Mouse (Mus musculus): ENCODE measurements around the gene Duox2.

The Duox2 gene

DNA sequence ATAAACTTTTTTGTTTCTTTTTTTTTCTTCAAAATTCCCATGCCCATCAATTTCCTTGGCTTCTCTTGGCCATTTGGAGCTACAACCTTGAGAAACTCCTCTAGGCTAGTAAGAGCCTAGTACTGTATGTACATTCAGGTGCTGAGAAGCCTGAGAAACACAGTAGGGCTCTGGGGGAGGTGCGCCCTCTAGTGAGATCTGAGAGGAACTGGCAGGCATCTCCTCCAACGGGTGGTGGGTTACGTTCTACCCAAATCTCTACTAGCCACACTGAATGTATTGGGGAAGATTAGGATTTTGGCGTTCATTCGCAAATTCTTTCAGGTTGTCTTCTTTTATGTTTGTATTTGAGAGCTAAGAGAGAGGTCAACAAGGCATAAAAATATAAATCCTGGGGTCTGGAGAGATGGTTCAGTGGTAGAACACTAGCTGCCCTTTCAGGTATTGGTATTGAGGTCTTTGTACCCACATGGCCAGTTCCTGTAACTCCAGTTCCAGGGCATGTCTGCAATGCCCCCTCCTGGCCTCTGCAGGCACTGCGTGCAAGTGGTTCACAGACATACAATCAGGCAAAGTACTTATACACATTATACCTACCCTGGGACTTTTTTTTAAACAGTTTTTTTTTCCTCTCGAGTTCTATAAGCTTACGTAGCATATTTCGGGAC, 4.5 kb upstream of the Duox2 start:
- in situ Hi-C loops (cut with MboI, MseI) = loop anchor here (10.0 kb wide), 1 partner anchor 228 kb away; no protein-coding TSS in a partner anchor

DNA sequence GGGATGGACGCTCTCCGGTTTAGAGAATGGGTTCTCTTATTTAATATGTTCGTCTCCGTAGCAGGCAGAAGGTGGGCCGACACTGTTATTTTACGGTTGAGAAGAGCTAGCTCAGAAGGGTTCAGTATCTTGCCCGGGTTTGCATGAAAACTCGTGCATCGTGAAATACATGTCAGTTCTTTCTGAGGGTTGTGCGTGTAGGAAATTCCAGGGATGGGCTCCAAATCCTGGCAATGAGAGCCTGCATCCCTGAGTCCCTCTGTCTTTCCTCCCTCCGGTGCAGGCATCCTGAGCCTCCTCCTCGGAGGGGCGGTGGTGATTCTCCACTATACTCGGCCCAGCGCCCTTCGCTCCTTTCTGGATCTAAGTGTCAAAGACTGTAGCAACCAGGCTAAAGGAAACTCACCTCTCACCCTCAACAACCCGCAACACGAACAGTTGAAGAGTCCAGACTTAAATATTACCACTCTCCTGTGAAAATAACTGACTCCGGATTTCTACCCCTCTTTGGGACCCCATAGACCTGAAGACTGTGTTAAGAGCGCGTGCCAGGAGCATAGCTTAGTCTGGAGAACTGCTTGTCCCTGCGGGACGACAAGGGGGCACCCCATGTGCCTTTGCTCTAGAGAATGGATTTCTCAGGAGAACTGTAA, 3.8 kb upstream of the Duox2 start:
- in situ Hi-C loops (cut with MboI, MseI) = loop anchor here (10.0 kb wide), 1 partner anchor 227 kb away; no protein-coding TSS in a partner anchor

DNA sequence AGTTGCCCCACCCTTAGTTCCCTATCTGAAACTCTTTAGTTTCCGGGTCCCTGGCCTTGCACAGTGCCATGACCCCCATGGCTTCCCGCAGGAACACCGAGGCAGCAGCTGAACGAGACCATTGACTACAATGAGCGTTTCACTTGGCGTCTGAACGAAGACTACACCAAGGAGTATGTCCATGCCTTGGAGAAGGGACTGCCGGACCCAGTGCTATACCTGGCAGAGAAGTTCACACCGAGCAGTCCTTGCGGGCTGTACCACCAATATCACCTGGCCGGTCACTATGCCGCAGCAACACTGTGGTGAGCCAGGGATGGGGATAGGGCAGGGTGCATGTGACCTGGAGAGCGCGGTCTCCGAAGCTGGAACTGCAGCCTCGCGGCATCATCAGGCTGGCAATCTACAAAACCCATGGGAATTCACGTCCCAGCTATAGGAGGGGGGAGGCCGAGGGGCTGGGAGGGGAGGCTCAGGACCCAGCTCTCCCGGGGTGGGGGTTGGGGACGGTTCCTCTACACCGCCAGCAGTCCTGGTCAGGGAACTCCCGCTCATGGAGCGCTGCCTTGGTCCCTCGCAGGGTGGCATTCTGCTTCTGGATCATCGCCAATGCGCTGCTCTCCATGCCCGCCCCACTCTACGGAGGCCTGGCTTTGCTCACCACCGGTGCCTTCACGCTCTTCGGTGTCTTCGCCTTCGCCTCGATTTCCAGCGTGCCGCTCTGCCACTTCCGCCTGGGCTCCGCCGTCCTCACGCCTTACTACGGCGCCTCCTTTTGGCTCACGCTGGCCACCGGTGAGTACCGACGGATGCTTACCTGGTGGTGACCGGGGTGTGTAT, 3.1 kb upstream of the Duox2 start:
- in situ Hi-C loops (cut with MboI, MseI) = loop anchor here (10.0 kb wide), 1 partner anchor 226 kb away; no protein-coding TSS in a partner anchor

DNA sequence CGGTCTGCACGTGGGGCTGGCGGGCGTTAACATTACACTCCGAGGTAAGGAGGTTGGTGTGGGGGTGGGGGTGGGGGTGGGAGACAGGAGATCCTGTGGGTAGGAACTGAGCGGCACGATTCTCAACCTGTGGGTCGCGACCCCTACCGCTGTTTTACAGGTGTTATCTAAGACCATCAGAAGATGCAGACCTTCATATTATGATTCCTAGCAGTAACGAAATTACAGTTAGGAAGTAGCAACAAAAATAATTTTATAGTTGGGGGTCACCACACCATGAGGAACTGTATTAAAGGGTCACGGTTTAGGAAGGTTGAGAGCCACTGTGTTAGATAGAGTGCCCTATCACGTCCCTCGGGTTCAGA, 2.4 kb upstream of the Duox2 start:
- in situ Hi-C loops (cut with MboI, MseI) = loop anchor here (10.0 kb wide), 1 partner anchor 226 kb away; no protein-coding TSS in a partner anchor

DNA sequence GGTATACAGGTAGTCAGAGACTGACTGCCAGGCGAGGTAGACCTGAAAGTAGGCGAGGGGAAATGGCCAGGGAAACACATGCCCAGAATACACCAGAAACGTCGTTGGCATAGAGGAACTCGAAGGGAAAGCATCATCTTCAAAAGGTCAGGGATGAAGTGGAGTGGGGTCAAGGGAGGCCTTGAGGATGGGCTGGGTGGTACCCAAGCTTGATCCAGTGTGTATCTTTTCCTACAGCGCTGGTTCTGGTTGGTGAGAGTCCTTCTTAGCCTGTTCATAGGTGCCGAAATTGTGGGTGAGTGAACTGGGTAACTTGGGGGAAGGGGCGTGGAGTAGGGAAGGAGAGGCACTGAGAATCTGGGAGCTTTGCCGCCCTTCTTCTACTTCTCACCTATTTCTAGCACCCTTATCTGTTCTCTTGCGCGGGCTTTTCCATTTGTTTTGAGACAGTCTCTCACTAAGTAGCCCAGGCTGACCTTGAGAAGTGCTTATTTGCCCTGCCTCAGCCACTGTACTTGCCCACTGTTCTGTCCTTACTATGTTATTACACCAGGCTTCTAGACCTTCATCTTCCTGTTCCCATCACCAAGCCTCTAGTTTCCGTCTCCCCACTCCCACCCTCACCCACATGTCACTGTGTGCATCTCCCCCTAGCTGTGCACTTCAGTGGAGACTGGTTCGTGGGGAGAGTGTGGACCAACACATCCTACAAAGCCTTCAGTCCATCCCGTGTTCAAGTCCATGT, 1.8 kb upstream of the Duox2 start:
- in situ Hi-C loops (cut with MboI, MseI) = loop anchor here (10.0 kb wide), 1 partner anchor 225 kb away; no protein-coding TSS in a partner anchor

DNA sequence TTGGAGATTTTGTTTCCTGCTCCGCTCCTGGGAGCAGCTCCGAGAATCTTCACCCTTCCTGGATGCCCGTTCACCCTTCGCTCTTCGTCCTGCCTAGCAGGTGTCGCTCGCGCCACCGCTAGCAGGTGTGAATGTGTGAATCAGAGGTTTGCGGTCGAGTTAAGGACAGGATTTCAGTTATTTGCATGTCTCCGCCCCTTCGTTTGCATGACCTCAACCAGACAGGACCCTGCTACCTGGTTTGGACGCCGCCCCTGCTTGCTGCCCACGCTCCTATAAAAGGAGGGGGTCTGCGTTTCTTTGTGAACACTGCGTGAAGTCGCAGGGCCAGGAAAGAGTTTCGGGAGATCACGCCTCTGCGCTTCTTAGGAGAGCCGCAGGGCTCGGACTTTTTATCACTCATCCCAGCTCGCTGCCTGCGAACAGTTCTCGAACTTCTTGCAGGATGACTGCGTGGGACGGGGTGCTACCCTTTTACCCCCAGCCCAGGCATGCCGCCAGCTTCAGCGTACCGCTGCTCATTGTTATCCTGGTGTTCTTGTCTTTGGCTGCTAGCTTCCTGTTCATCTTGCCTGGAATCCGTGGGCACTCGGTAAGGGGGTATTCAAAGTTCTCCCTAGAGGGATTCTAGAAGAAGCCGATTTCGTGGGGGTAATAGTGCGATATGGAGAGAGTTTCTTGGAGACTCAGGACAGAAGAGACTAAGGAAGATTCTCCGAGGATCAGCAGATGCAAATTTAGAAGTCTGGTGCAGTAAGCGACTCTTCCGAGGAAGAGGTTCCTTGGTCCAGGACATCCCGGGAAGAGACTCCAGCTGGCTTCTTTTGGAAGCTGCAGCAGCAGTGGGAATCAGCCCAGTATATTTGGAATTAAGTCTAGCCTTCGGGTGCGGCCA, 594 bp upstream of the Duox2 start, which contains the start of gene Duoxa2:
Gene Duoxa2, plus strand, starts transcription at position 305 of the 895 bp plus-strand sequence.
- in situ Hi-C loops (cut with MboI, MseI) = no loop called here

DNA sequence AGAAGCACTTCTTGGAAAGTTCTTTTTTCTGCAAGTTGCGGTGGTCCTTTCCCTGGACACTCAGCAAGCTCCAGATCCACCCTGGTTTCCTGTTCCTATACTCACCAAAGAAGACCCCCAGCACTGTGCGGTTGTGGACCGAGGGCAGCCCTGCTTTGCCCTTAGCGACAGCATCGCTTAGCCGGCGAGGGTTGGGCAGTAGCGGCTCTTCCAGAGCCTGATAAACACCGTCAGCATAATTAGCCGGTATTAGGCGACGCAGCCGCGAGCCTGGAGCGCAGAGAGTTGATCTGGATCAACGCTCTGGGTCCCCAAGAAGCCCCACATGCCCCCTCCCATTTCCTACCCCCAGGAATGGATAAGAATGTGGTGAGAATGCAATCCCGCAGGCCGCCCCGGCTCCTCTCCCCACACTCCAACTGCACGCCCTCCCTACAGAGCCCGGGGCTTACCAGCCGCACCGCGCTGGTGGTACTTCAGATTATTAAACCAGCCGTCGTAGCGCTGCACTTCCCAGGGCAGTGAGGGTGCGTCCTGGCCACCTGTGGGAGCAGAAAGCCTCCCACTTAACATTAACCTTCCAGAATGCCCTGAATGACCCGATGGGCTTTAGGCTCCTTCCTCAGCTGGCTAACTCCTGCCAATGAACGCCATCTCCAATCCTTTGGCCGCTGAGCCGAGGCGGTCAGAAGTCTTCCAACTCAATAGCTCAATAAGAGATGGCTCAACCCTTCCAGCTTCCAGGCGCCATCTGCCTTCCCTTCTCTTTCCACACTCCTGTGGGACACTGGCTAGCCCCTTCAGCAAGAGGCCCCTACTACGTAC, 766 bp downstream of the Duox2 start:
- in situ Hi-C loops (cut with MboI, MseI) = no loop called here

DNA sequence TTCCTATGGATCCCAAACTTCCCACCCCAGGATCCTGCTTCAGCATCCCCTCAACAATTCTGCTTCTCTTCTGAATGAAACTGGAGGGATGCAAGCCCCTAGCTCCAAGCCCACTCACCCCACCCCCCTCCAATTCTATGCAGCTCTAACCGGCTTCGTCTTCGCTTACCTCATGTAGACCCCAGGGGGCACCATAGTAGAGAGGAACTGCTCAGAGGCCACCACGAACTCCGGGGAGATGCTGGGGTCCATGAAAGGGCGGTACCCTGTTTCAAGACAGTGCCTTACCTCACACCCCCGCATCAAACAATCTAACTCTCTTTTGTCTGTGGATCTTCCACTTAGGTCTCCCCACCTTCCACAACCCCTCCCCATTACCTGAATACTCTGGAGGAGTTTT, 3.3 kb downstream of the Duox2 start:
- in situ Hi-C loops (cut with MboI, MseI) = no loop called here

DNA sequence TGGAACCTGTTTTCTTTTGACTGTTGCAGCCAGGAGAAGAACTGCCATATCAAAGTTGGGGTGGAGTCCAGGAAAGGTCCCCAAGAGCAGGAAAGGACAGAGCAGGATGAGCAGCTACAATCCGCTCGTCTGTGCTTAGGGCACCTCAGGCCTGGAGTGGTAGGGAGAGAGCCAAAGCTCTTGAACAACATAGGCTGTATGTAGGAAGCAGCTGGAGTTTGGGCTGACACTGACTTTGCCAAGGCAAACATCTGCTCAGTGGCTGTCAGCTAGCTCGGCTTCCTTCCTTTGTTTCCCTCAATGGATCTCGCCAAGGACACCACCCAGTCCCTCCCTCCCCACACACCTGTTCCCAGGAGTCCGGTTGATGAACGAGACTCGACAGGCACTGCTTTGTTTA, 12.1 kb downstream of the Duox2 start:
- in situ Hi-C loops (cut with MboI, MseI) = no loop called here

DNA sequence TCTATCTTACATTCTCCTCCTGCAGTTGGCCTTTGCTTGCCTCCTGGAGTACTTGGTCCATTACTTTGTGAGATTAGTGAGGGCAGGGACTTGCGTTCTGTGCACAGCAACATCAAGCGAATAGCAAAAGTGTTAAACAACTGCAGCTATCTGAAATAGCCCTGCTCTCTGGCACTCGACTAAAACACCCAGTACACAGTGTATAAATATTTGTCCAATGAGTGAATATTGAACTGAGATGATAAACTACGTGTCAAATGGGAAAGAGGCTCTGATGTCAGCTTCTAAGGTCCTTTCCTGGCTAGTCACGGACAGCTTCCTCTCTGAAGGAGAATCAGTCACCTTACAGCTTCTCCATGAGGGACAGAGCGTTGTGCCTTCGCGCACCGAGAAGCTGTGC, 14.2 kb downstream of the Duox2 start:
- in situ Hi-C loops (cut with MboI, MseI) = no loop called here

DNA sequence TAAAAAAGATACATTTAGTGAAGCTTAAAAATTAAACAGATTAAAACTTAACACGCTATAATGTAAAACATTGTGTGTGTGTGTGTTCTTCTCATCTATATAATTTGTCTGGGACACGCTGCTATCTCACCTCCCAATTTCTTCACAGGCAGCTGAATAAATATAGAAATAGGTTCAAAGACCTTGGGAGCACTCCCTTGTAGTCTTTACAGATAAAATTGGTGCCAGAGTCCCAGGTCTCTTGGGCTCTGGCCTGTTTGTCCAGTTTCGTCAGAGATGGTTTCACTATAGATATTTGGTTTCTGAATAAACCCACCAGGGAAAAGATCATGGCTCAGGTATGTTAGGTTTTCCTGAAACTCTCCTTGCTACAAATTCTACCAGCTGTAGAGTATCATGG, 19.5 kb downstream of the Duox2 start:
- in situ Hi-C loops (cut with MboI, MseI) = no loop called here

DNA sequence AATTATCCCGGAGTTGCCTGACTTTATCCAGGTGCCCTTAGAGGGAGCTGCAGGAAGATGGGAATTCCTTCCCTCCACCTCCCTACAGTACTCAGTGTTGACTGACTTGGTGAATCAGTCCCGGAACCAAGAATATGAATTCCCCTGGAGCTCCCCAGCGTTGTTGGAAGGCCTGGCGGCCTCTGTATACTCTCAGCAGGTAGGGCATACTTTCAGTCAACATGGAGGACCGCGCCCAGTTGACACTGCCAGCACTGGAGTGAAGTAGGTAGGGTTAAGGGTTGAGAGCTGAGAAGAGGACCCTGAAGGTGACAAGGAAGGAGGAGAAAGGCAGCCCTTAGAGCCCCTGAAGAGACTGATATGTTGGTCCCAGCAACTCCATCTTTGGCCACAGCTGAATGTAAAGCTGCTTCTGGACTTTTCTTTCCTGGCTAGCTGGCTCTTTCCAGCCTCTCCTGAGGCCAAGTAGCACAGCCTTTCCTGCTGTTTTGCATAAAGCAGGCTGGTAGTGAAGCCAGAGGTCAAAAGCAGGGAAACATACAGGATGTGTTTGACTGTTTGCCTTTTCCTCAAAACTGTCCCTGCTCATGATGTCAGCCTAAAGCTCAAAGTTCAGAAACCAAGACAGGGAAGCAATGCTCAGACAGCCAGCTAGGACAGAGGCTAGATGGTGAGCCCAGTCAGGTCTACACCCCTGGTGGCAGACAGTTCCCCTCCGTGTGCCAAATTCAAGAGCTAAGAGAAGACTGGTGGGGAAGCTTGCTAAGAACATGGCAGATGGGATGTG, 31.6 kb downstream of the Duox2 start:
- in situ Hi-C loops (cut with MboI, MseI) = loop anchor here (10.0 kb wide), 1 partner anchor 738 kb away; no protein-coding TSS in a partner anchor

DNA sequence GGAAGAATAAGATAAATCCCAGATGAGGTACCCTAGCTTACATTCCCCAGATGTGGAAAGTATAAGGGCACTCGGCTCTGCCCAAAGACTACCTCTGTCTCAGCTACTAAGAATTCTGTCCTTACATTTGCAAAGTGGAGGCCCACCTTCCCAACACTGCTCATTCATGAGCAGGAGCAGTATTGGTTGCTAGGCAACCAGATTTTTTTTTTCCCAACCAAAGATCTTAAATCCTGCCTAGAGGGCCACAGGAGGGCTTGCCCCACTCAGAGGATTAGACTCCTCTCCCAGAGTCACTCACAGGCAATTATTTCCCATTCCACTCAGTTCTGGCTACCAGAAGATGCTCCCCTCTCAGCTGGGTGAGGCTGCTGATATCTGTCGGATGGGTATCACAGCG, 33.6 kb downstream of the Duox2 start:
- in situ Hi-C loops (cut with MboI, MseI) = loop anchor here (10.0 kb wide), 1 partner anchor 740 kb away; no protein-coding TSS in a partner anchor

DNA sequence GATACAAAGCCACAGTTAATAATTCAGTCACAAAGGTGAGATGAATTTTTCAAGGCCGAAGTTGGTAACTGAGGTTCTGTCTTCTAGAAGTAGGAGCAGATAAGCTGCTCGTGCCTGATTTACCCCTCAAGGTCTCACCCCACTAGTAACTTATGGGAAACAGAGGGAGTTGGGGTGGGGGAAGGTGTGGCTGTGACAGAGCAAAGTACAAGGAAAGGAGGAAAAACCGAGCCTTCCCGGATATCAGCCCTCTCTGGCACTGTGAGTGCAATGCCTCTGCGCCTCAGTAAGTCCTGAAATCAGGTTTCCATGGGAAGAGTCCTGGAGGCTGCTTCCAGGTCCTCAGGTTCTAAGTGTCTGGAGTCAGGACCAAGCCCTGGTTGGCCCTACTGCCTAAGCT, 37.5 kb downstream of the Duox2 start:
- in situ Hi-C loops (cut with MboI, MseI) = loop anchor here (10.0 kb wide), 1 partner anchor 744 kb away; no protein-coding TSS in a partner anchor

DNA sequence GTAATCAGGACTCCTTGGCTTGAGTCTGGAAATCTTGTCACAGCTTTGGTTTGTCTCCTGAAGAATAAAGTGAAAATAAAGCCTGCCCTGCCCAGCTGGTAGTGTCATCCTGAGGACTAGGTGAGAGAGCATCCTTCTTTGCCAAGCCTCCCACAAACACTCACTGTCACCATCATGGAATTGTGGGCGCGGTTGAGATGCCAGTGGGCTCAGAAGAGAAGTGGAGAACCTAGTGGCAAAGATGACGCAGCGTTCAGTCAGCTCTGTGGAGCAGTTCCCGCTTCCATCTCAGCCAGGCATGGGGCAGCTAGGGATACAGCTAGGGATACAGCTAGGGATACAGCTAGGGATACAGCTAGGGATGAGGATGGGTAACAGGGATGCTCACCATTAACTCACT, 42.3 kb downstream of the Duox2 start:
- in situ Hi-C loops (cut with MboI, MseI) = no loop called here

DNA sequence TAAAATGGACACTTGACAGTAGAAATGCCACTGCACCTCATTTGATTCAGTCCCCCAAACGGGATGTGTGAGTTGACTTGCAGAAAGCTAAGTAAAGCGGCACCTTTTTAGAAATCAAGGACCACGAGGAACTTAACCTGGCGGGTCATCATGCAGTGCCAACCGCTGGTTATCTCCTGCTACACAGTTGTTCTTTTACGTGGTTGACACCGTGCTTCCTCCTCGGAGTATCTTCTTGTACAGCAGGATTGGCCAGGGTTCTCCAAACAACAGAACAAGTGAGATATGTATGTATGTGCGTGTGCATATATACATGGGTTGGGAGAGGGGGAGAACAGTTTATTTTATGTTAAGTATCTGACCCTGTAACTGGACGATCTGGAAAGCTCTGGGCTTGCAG, 50.5 kb downstream of the Duox2 start:
- in situ Hi-C loops (cut with MboI, MseI) = loop anchor here (5.0 to 10.0 kb wide), 2 partner anchors 75 to 163 kb away; no protein-coding TSS in a partner anchor

DNA sequence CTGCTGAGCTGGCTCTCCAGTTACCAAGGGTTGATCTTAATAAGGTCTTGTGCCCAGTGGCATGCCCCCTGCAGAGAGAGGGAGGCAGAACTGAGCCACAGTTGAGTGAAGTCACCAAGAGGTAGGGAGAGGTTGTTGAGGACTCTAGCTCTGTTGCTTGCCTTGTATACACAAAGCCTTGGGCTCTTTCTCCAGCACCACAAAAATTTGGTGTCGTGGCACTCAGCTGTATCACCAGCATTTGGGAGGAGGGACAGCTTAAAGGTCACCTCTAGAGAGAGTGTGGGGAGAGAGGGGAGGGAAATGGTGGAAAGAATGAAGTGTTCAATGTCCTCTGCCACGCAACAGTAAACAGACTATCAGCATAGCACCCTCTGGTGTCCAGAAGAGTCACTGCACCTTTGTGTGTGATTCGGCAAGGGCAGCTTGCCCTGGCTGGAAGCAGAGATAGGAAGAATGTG, 54.5 kb downstream of the Duox2 start:
- in situ Hi-C loops (cut with MboI, MseI) = loop anchor here (10.0 kb wide), 1 partner anchor 159 kb away; no protein-coding TSS in a partner anchor

DNA sequence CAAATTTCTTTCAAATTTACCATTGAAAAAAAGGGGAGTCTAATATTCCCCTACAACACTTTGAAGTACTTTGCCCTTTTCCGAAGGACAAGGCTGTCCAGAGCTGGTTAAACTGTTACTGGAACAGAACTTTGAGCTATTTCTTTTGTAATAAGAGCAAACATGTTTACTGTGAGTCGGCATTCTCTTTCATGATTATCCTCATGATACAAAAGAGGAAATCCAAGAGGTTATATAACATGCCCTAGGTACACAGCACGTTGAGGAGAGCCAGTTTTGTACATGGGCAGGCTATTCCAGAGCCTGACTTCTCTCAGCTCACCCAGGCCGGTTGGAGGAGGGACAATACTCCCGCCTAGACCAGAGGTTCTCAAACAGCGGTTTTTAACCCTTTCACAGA, 56.3 kb downstream of the Duox2 start:
- in situ Hi-C loops (cut with MboI, MseI) = loop anchor here (10.0 kb wide), 1 partner anchor 157 kb away; no protein-coding TSS in a partner anchor
